Mouse (Mus musculus) frontal cortex, postnatal 36 days (tissue): ENCODE measurements at regions not wholly inside any gene's neighbourhood (a gene's known extent, or its start where the extent isn't known, plus 50 kb on each side); places are given as distances from the start of the nearest gene placed in this dataset.
A peak's percentile ranks its signal among the peaks of the same experiment; 100 is the strongest.

Source experiments
- DNase-seq, 2 experiments: peaks; one replicate each; pipeline ENCODE4 v3.0.0; 2022; ENCODE audit warnings: low spot score in 2 of 2

- DNase-seq: peak; percentile 73 to 74
Measured at GRCm38 (mm10) chr1:95762244-95762643, 94.9 kb upstream of the St8sia4 start.

GRCm38 (mm10) chr1:95754071-95754915, 86.9 kb upstream of the St8sia4 start:
- no peak for DNase-seq

- no peak for DNase-seq
Measured at GRCm38 (mm10) chr1:95753517-95753916, 86.1 kb upstream of the St8sia4 start.

- DNase-seq: no peak
Measured at GRCm38 (mm10) chr1:95748940-95749339, 81.6 kb upstream of the St8sia4 start.

- no peak for DNase-seq
Measured at GRCm38 (mm10) chr1:95747287-95747686, 79.9 kb upstream of the St8sia4 start.

GRCm38 (mm10) chr1:95744446-95744845, 77.1 kb upstream of the St8sia4 start:
- no peak for DNase-seq

GRCm38 (mm10) chr1:95743334-95743733, 76.0 kb upstream of the St8sia4 start:
- no peak for DNase-seq

GRCm38 (mm10) chr1:95719449-95719848, 52.1 kb upstream of the St8sia4 start:
- no peak for DNase-seq

- DNase-seq: no peak
Measured at GRCm38 (mm10) chr1:95718794-95719193, 51.4 kb upstream of the St8sia4 start.
